Mouse (Mus musculus) forebrain, embryonic 13.5 days (tissue): ENCODE measurements at regions not wholly inside any gene's neighbourhood (a gene's known extent, or its start where the extent isn't known, plus 50 kb on each side); places are given as distances from the start of the nearest gene placed in this dataset.

Source experiments
- ATAC-seq: fragments of 200-750 bp; cut with Nextera tagmentation; 2 replicates; pipeline ENCODE4 v1.8.0; 2017
- H3K27ac ChIP-seq: fragments of 300-500 bp; sonication (generic); 2 replicates; pipeline ENCODE4 v1.5.1; 2015; ENCODE audit warnings: inconsistent platforms, mild to moderate bottlenecking, moderate library complexity
- H3K27me3 ChIP-seq: fragments of 300-500 bp; sonication (generic); 2 replicates; pipeline ENCODE4 v1.6.1; 2015; ENCODE audit warnings: mild to moderate bottlenecking, inconsistent platforms
- H3K36me3 ChIP-seq: fragments of 300-500 bp; sonication (generic); 2 replicates; pipeline ENCODE4 v1.6.1; 2015; ENCODE audit warnings: mild to moderate bottlenecking, inconsistent platforms; ENCODE audit not compliant: poor library complexity, severe bottlenecking
- H3K4me1 ChIP-seq: fragments of 300-500 bp; sonication (generic); 2 replicates; pipeline ENCODE4 v1.6.1; 2015; ENCODE audit warnings: inconsistent platforms
- H3K4me2 ChIP-seq: fragments of 300-500 bp; sonication (generic); 2 replicates; pipeline ENCODE4 v1.6.1; 2015; ENCODE audit warnings: inconsistent platforms, mild to moderate bottlenecking, moderate library complexity
- H3K4me3 ChIP-seq: fragments of 300-500 bp; sonication (generic); 2 replicates; pipeline ENCODE4 v1.5.1; 2015; ENCODE audit warnings: mild to moderate bottlenecking, inconsistent platforms
- H3K9ac ChIP-seq: fragments of 300-500 bp; sonication (generic); 2 replicates; pipeline ENCODE4 v1.6.1; 2015; ENCODE audit warnings: mild to moderate bottlenecking, inconsistent platforms
- H3K9me3 ChIP-seq: fragments of 300-500 bp; sonication (generic); replicated peaks from 2 replicates; pipeline ENCODE4 v1.6.1; 2016; ENCODE audit warnings: inconsistent platforms
- WGBS: fragments of 180-500 bp; shearing (Covaris S2); methylation state at CpG from one replicate; pipeline ENCODE4 v1.1.7; 2015; 5-methylcytosine and 5-hydroxymethylcytosine counted together

DNA sequence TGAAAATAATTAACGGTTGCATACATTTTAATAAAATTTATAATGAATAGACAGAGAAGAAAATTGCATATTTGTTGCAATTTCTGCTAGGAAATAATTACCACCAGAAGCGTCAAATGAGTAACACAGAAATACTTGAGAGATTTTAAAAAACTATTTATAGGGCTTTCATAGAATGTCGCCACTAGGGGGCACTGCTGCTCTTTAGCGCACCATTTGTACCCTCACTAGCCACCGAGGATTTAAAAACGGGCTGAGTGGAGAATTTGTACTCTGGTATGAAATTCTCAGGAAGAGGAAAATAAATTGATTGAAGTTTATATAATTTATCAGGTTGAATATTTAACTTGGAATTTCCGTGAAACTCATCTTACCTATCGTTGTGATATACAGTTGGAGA is 77.3 kb upstream of the Tmprss15 start:
- H3K27ac ChIP-seq: no peak overlapping the region
- 14% methylated on average over 8 of the region's 8 CpGs for WGBS

GRCm38 (mm10) chr16:79142813-79143212 is 51.9 kb upstream of the Tmprss15 start:
- WGBS: 100% methylated on average over 1 of the region's 1 CpGs
- no peak overlapping the region for H3K4me2 ChIP-seq
- no peaks in the 10 kb centered on the region for H3K9me3 ChIP-seq
- no peak for ATAC-seq
- H3K27ac ChIP-seq: no peak overlapping the region
- no peak overlapping the region for H3K4me3 ChIP-seq
- H3K4me1 ChIP-seq: no peaks in the 10 kb centered on the region
- no peak overlapping the region for H3K9ac ChIP-seq
- H3K36me3 ChIP-seq: no peaks in the 10 kb centered on the region
- H3K27me3 ChIP-seq: no peaks in the 10 kb centered on the region

More for the DNA sequence above, 77.3 kb upstream of the Tmprss15 start:
- no peaks in the 10 kb centered on the region for H3K9me3 ChIP-seq
- H3K4me1 ChIP-seq: no peaks in the 10 kb centered on the region
- H3K4me3 ChIP-seq: no peak overlapping the region
- H3K4me2 ChIP-seq: no peak overlapping the region
- H3K9ac ChIP-seq: no peak overlapping the region
- peak; percentile 87 for ATAC-seq
- no peaks in the 10 kb centered on the region for H3K36me3 ChIP-seq
- no peaks in the 10 kb centered on the region for H3K27me3 ChIP-seq
